Mouse (Mus musculus): ENCODE measurements at regions not wholly inside any gene's neighbourhood (a gene's known extent, or its start where the extent isn't known, plus 50 kb on each side); places are given as distances from the start of the nearest gene placed in this dataset.
"Not testable (repeated sequence)": the region's sequence is repeated elsewhere in the genome, so short reads cannot be mapped to it uniquely, and the experiment has no call there.

- not testable (repeated sequence) for H3K27ac ChIP-seq
Measured at GRCm38 (mm10) chr6:37806529-37807191, 64.0 kb upstream of the Trim24 start.

GRCm38 (mm10) chr6:37815218-37815617 is 55.4 kb upstream of the Trim24 start:
- WGBS = 55% methylated on average over 2 of the region's 2 CpGs
- H3K4me1 ChIP-seq (replicated peaks); H3K27me3 ChIP-seq; H3K9ac ChIP-seq; H3K4me3 ChIP-seq; H3K9me3 ChIP-seq; H3K4me2 ChIP-seq; H3K27ac ChIP-seq; ATAC-seq (ENCODE audit: low FRiP score); H3K36me3 ChIP-seq: not testable (repeated sequence)

More at GRCm38 (mm10) chr6:37806529-37807191, 64.0 kb upstream of the Trim24 start:
- 82% methylated on average over 1 of the region's 10 CpGs for WGBS
- H3K4me2 ChIP-seq; H3K9me3 ChIP-seq; H3K4me3 ChIP-seq; H3K27me3 ChIP-seq; H3K4me1 ChIP-seq (replicated peaks); H3K36me3 ChIP-seq; H3K9ac ChIP-seq: not testable (repeated sequence)
- peak; percentile 72; the same call in 1 of the 2 replicates for ATAC-seq (ENCODE audit: low FRiP score)
